Mouse (Mus musculus) embryonic facial prominence, embryonic 14.5 days (tissue): ENCODE results near the gene Megf11. TPM values are rescaled to one million over a fixed set of nuclear protein-coding genes. Genes with fewer than 3 reads are reported as not detected.

ENCODE experiments used
- ATAC-seq: fragments of 200-750 bp; cut with Nextera tagmentation; 2 replicates; pipeline ENCODE4 v1.8.0; 2017; ENCODE audit warnings: low read depth, moderate number of reproducible peaks, moderate TSS enrichment
- DNase-seq: peaks from one replicate; pipeline ENCODE4 v3.0.0-alpha.2; 2015; ENCODE audit warnings: low spot score
- H3K27ac ChIP-seq: fragments of 300-500 bp; sonication (generic); replicated peaks from 2 replicates; pipeline ENCODE4 v1.5.1; 2014; ENCODE audit warnings: low read depth, mild to moderate bottlenecking, low read length, moderate library complexity
- H3K27me3 ChIP-seq: fragments of 300-500 bp; sonication (generic); replicated peaks from 2 replicates; pipeline ENCODE4 v1.6.1; 2014; ENCODE audit warnings: low read length; ENCODE audit not compliant: control insufficient read depth, insufficient read depth
- H3K36me3 ChIP-seq: fragments of 300-500 bp; sonication (generic); 2 replicates; pipeline ENCODE4 v1.6.1; 2014; ENCODE audit warnings: low read length, mixed read lengths; ENCODE audit not compliant: control insufficient read depth, insufficient read depth
- H3K4me1 ChIP-seq: fragments of 300-500 bp; sonication (generic); 2 replicates; pipeline ENCODE4 v1.6.1; 2014; ENCODE audit warnings: antibody characterized with exemption, low read length; ENCODE audit not compliant: control insufficient read depth, insufficient read depth
- H3K4me2 ChIP-seq: fragments of 300-500 bp; sonication (generic); 2 replicates; pipeline ENCODE4 v1.6.1; 2014; ENCODE audit warnings: low read depth, mild to moderate bottlenecking, low read length, moderate library complexity, mixed read lengths
- H3K4me3 ChIP-seq: fragments of 300-500 bp; sonication (generic); 2 replicates; pipeline ENCODE4 v1.5.1; 2014; ENCODE audit warnings: low read depth, mild to moderate bottlenecking, low read length
- H3K9ac ChIP-seq: fragments of 300-500 bp; sonication (generic); 2 replicates; pipeline ENCODE4 v1.6.1; 2014; ENCODE audit warnings: low read depth, mild to moderate bottlenecking, low read length, moderate library complexity, mixed read lengths
- H3K9me3 ChIP-seq: fragments of 300-500 bp; sonication (generic); 2 replicates; pipeline ENCODE4 v1.6.1; 2016; ENCODE audit warnings: low read length; ENCODE audit not compliant: control insufficient read depth
- WGBS: fragments of 180-500 bp; shearing (Covaris S2); extraction: QIAGEN DNeasy Blood & Tissue Kit; methylation state at CpG from one replicate; pipeline ENCODE4 v1.1.7; 2014; 5-methylcytosine and 5-hydroxymethylcytosine counted together
- polyA plus RNA-seq: library from polyadenylated mRNA; unstranded; fragments of >200 nt; fragmentation: Nextera tagmentation; extraction: Ambion mirVana; gene quantifications from 2 replicates; pipeline ENCODE4 v1.2.1, GENCODE M21; 2014

The Megf11 gene
- polyA plus RNA-seq = 1.1 and 1.3 TPM in 2 replicates

- DNase-seq (peak; percentile 79), ATAC-seq (peak; percentile 70)
- WGBS = 1% methylated on average over 41 of the region's 93 CpGs
- Histone ChIP-seq H3K27ac (no peak within 1 kb of the TSS), H3K36me3 (no peaks in the 10 kb centered on the region), H3K4me2 (peak within 1 kb of the TSS; percentile 100), H3K9me3 (no peaks in the 10 kb centered on the region), H3K9ac (peak within 1 kb of the TSS; percentile 56), H3K4me1 (peaks cover 7% of the 10 kb centered on the region; the same call in 1 of the 2 replicates), H3K4me3 (peak within 1 kb of the TSS; percentile 60), H3K27me3 (peaks cover 60% of the 10 kb centered on the region)
Measured at GRCm38 (mm10) chr9:64385511-64386465, at the start of gene Megf11. Gene Megf11, plus strand, starts transcription at chr9:64385626.

- Histone ChIP-seq H3K27me3 (no peaks in the 10 kb centered on the region), H3K4me2 (no peak overlapping the region), H3K4me3 (no peak overlapping the region), H3K36me3 (peaks cover 28% of the 10 kb centered on the region), H3K9me3 (no peaks in the 10 kb centered on the region), H3K4me1 (no peaks in the 10 kb centered on the region; the same call in 1 of the 2 replicates), H3K9ac (no peak overlapping the region), H3K27ac (no peak overlapping the region)
- ATAC-seq (no peak), DNase-seq (no peak)
- 86% methylated on average over 6 of the region's 6 CpGs for WGBS
Measured at GRCm38 (mm10) chr9:64335825-64336224, 49.6 kb upstream of the Megf11 start.

- ATAC-seq = no peak
- Histone ChIP-seq H3K27ac (no peak overlapping the region; the same call in 1 of the 2 replicates), H3K9me3 (no peaks in the 10 kb centered on the region), H3K4me1 (peaks cover 4% of the 10 kb centered on the region; the same call in 1 of the 2 replicates), H3K4me2 (peak overlapping the region; percentile 55), H3K36me3 (peaks cover 28% of the 10 kb centered on the region), H3K4me3 (0 out of 2 replicates have a peak overlapping the region, but pooled peaks have one; percentile 62), H3K27me3 (no peaks in the 10 kb centered on the region), H3K9ac (no peak overlapping the region)
- no peak for DNase-seq
- 22% methylated on average over 8 of the region's 8 CpGs for WGBS
Measured at GRCm38 (mm10) chr9:64339361-64339760, 46.1 kb upstream of the Megf11 start.

- 1% methylated on average over 67 of the region's 85 CpGs for WGBS
Measured at GRCm38 (mm10) chr9:64340351-64341253, 44.8 kb upstream of the Megf11 start.

GRCm38 (mm10) chr9:64341254-64341566 is 44.2 kb upstream of the Megf11 start, which contains the start of gene Dis3l:
Gene Dis3l, minus strand, starts transcription at chr9:64341288.
- DNase-seq = no peak
- Histone ChIP-seq H3K9me3 (no peaks in the 10 kb centered on the region), H3K27ac (peak within 1 kb of the TSS; percentile 99), H3K27me3 (no peaks in the 10 kb centered on the region), H3K4me2 (peak within 1 kb of the TSS; percentile 55), H3K9ac (peak within 1 kb of the TSS; percentile 98), H3K4me1 (peaks cover 4% of the 10 kb centered on the region; the same call in 1 of the 2 replicates), H3K36me3 (peaks cover 17% of the 10 kb centered on the region), H3K4me3 (peak within 1 kb of the TSS; percentile 62)
- WGBS = 12% methylated on average over 16 of the region's 16 CpGs
- no peak for ATAC-seq

More at GRCm38 (mm10) chr9:64340351-64341253, 44.8 kb upstream of the Megf11 start:
- DNase-seq (peak; percentile 84), ATAC-seq (peak; percentile 90)
- Histone ChIP-seq H3K9ac (peak overlapping the region; percentile 98), H3K36me3 (peaks cover 22% of the 10 kb centered on the region), H3K4me3 (peak overlapping the region; percentile 62), H3K27me3 (no peaks in the 10 kb centered on the region), H3K27ac (peak overlapping the region; percentile 99), H3K4me1 (peaks cover 4% of the 10 kb centered on the region; the same call in 1 of the 2 replicates), H3K4me2 (peak overlapping the region; percentile 55), H3K9me3 (no peaks in the 10 kb centered on the region)

GRCm38 (mm10) chr9:64341671-64342070 is 43.8 kb upstream of the Megf11 start:
- ATAC-seq (no peak), DNase-seq (peak; percentile 25)
- Histone ChIP-seq H3K4me1 (peaks cover 4% of the 10 kb centered on the region; the same call in 1 of the 2 replicates), H3K36me3 (peaks cover 12% of the 10 kb centered on the region; the same call in 1 of the 2 replicates), H3K9me3 (no peaks in the 10 kb centered on the region), H3K4me2 (peak overlapping the region; percentile 55), H3K27ac (peak overlapping the region; percentile 99), H3K4me3 (peak overlapping the region; percentile 62), H3K9ac (peak overlapping the region; percentile 98), H3K27me3 (no peaks in the 10 kb centered on the region)
- WGBS = 75% methylated on average over 8 of the region's 8 CpGs

GRCm38 (mm10) chr9:64343656-64344055 is 41.8 kb upstream of the Megf11 start:
- ATAC-seq (no peak), DNase-seq (no peak)
- H3K36me3 ChIP-seq = no peaks in the 10 kb centered on the region
- H3K9ac ChIP-seq = no peak overlapping the region
- no peaks in the 10 kb centered on the region for H3K27me3 ChIP-seq
- no peak overlapping the region for H3K27ac ChIP-seq
- H3K4me3 ChIP-seq = no peak overlapping the region
- H3K4me2 ChIP-seq = no peak overlapping the region
- no peaks in the 10 kb centered on the region for H3K9me3 ChIP-seq
- WGBS = 83% methylated on average over 2 of the region's 2 CpGs
- H3K4me1 ChIP-seq = peaks cover 4% of the 10 kb centered on the region; the same call in 1 of the 2 replicates

- Histone ChIP-seq H3K4me3 (no peak overlapping the region), H3K9me3 (no peaks in the 10 kb centered on the region), H3K27ac (no peak overlapping the region), H3K4me2 (no peak overlapping the region), H3K4me1 (peaks cover 4% of the 10 kb centered on the region; the same call in 1 of the 2 replicates), H3K36me3 (no peaks in the 10 kb centered on the region), H3K9ac (no peak overlapping the region), H3K27me3 (no peaks in the 10 kb centered on the region)
- no peak for ATAC-seq
- no peak for DNase-seq
- WGBS = 55% methylated on average over 5 of the region's 5 CpGs
Measured at GRCm38 (mm10) chr9:64345931-64346330, 39.5 kb upstream of the Megf11 start.
